Mouse (Mus musculus): ENCODE data around the gene Plekhg5. TPM values are rescaled to one million over a fixed set of nuclear protein-coding genes. Genes with fewer than 3 reads are reported as not detected.

Plekhg5 gene
- total RNA-seq (2023) = 2.4 TPM

GRCm38 (mm10) chr4:152072121-152072601 lies at the start of gene Plekhg5:
Gene Plekhg5, plus strand, starts transcription at chr4:152072498.

GRCm38 (mm10) chr4:152027524-152027923 lies 44.8 kb upstream of the Plekhg5 start, which contains the start of gene Zbtb48:
Gene Zbtb48, minus strand, starts transcription at chr4:152027671.

GRCm38 (mm10) chr4:152038225-152038984 lies 33.9 kb upstream of the Plekhg5 start, which contains the start of gene Tas1r1:
Gene Tas1r1, minus strand, starts transcription at chr4:152038568.

GRCm38 (mm10) chr4:152038985-152039830 lies 33.1 kb upstream of the Plekhg5 start, which contains the start of gene Nol9:
Gene Nol9, plus strand, starts transcription at chr4:152039321.

GRCm38 (mm10) chr4:152115921-152116612 lies 43.8 kb downstream of the Plekhg5 start, which contains the start of gene Tnfrsf25:
Gene Tnfrsf25, plus strand, starts transcription at chr4:152115934.

GRCm38 (mm10) chr4:152151966-152152544 lies 79.8 kb downstream of the Plekhg5 start, which contains the start of gene Espn:
Gene Espn, minus strand, starts transcription at chr4:152152371.

GRCm38 (mm10) chr4:152158585-152159284 lies 86.4 kb downstream of the Plekhg5 start, which contains the start of gene Hes2:
Gene Hes2, plus strand, starts transcription at chr4:152158867.

Other genes with a start within 250 kb of the Plekhg5 start
- 41.6 TPM for gene Camta1, start 210.6 kb upstream of the Plekhg5 start, total RNA-seq (2023)
- gene Dnajc11, start 138.8 kb upstream of the Plekhg5 start, total RNA-seq (2023) = 60.5 TPM
- gene Thap3, start 83.5 kb upstream of the Plekhg5 start, total RNA-seq (2023) = 50.4 TPM
- gene Phf13, start 76.2 kb upstream of the Plekhg5 start, total RNA-seq (2023) = 13.1 TPM
- gene Klhl21, start 63.7 kb upstream of the Plekhg5 start, total RNA-seq (2023) = 29.4 TPM
- gene Zbtb48, start 44.8 kb upstream of the Plekhg5 start, total RNA-seq (2023) = 16.8 TPM
- 0.21 TPM for gene Tas1r1, start 33.9 kb upstream of the Plekhg5 start, total RNA-seq (2023)
- gene Nol9, start 33.2 kb upstream of the Plekhg5 start, total RNA-seq (2023) = 42.5 TPM
- gene Tnfrsf25, start 43.4 kb downstream of the Plekhg5 start, total RNA-seq (2023) = 45.9 TPM
- 2.6 TPM for gene Espn, start 79.9 kb downstream of the Plekhg5 start, total RNA-seq (2023)
- gene Hes2, start 86.4 kb downstream of the Plekhg5 start, total RNA-seq (2023) = not detected
- 8.2 TPM for gene Acot7, start 105.6 kb downstream of the Plekhg5 start, total RNA-seq (2023)
- gene Gpr153, start 201.7 kb downstream of the Plekhg5 start, total RNA-seq (2023) = 0.21 TPM
- not detected for gene Hes3, start 219.2 kb downstream of the Plekhg5 start, total RNA-seq (2023)
- 20.5 TPM for gene Icmt, start 224.7 kb downstream of the Plekhg5 start, total RNA-seq (2023)
- gene Rnf207, start 246.5 kb downstream of the Plekhg5 start, total RNA-seq (2023) = not detected